Mouse (Mus musculus): ENCODE results near the gene Plgrkt. TPM values are rescaled to one million over a fixed set of nuclear protein-coding genes. Genes with fewer than 3 reads are reported as not detected.

Plgrkt gene
- polyA plus RNA-seq, 1 experiment: not detected

- no peak overlapping the region for H3K27ac ChIP-seq (ENCODE audit: insufficient read depth, low read depth, low read length)
- TF ChIP-seq CTCF (IDR thresholded peaks at IDR 0.05; ENCODE audit: insufficient read depth, low read depth, low read length) (no peak), POLR2A (IDR thresholded peaks at IDR 0.05; ENCODE audit: insufficient read depth, low read depth, low read length) (no peak)
- 95% methylated on average over 4 of the region's 4 CpGs for WGBS
- H3K4me3 ChIP-seq (ENCODE audit: insufficient read depth, low read depth, low read length): no peak overlapping the region
- peaks cover 3% of the 10 kb centered on the region for H3K4me1 ChIP-seq (ENCODE audit: control insufficient read depth, insufficient read depth, low read length)
Measured at GRCm38 (mm10) chr19:29403251-29403650, 36.1 kb upstream of the Plgrkt start.

- Histone ChIP-seq H3K4me1 (ENCODE audit: control insufficient read depth, insufficient read depth, low read length) (peaks cover 3% of the 10 kb centered on the region), H3K27ac (ENCODE audit: insufficient read depth, low read depth, low read length) (no peak overlapping the region), H3K4me3 (ENCODE audit: insufficient read depth, low read depth, low read length) (no peak overlapping the region)
- 94% methylated on average over 4 of the region's 4 CpGs for WGBS
- TF ChIP-seq POLR2A (IDR thresholded peaks at IDR 0.05; ENCODE audit: insufficient read depth, low read depth, low read length) (no peak), CTCF (IDR thresholded peaks at IDR 0.05; ENCODE audit: insufficient read depth, low read depth, low read length) (no peak)
Measured at GRCm38 (mm10) chr19:29402621-29403020, 35.4 kb upstream of the Plgrkt start.

- H3K4me3 ChIP-seq (ENCODE audit: insufficient read depth, low read depth, low read length): no peak overlapping the region
- H3K27ac ChIP-seq (ENCODE audit: insufficient read depth, low read depth, low read length): no peak overlapping the region
- 96% methylated on average over 3 of the region's 3 CpGs for WGBS
- H3K4me1 ChIP-seq (ENCODE audit: control insufficient read depth, insufficient read depth, low read length): peaks cover 3% of the 10 kb centered on the region
- TF ChIP-seq CTCF (IDR thresholded peaks at IDR 0.05; ENCODE audit: insufficient read depth, low read depth, low read length) (no peak), POLR2A (IDR thresholded peaks at IDR 0.05; ENCODE audit: insufficient read depth, low read depth, low read length) (no peak)
Measured at GRCm38 (mm10) chr19:29400466-29400865, 33.3 kb upstream of the Plgrkt start.

GRCm38 (mm10) chr19:29399786-29400185, 32.6 kb upstream of the Plgrkt start:
- H3K4me1 ChIP-seq (ENCODE audit: control insufficient read depth, insufficient read depth, low read length): peaks cover 3% of the 10 kb centered on the region
- H3K4me3 ChIP-seq (ENCODE audit: insufficient read depth, low read depth, low read length): no peak overlapping the region
- no peak for TF ChIP-seq POLR2A (IDR thresholded peaks at IDR 0.05; ENCODE audit: insufficient read depth, low read depth, low read length)
- TF ChIP-seq CTCF (IDR thresholded peaks at IDR 0.05; ENCODE audit: insufficient read depth, low read depth, low read length): no peak
- no peak overlapping the region for H3K27ac ChIP-seq (ENCODE audit: insufficient read depth, low read depth, low read length)
- 95% methylated on average over 4 of the region's 4 CpGs for WGBS

- Histone ChIP-seq H3K27ac (ENCODE audit: insufficient read depth, low read depth, low read length) (no peak overlapping the region), H3K4me3 (ENCODE audit: insufficient read depth, low read depth, low read length) (no peak overlapping the region), H3K4me1 (ENCODE audit: control insufficient read depth, insufficient read depth, low read length) (no peaks in the 10 kb centered on the region)
- TF ChIP-seq POLR2A (IDR thresholded peaks at IDR 0.05; ENCODE audit: insufficient read depth, low read depth, low read length): no peak
- no peak for TF ChIP-seq CTCF (IDR thresholded peaks at IDR 0.05; ENCODE audit: insufficient read depth, low read depth, low read length)
- 85% methylated on average over 1 of the region's 1 CpGs for WGBS
Measured at GRCm38 (mm10) chr19:29396353-29396752, 29.2 kb upstream of the Plgrkt start.

GRCm38 (mm10) chr19:29394721-29395120, 27.5 kb upstream of the Plgrkt start:
- no peaks in the 10 kb centered on the region for H3K4me1 ChIP-seq (ENCODE audit: control insufficient read depth, insufficient read depth, low read length)
- H3K4me3 ChIP-seq (ENCODE audit: insufficient read depth, low read depth, low read length): no peak overlapping the region
- H3K27ac ChIP-seq (ENCODE audit: insufficient read depth, low read depth, low read length): no peak overlapping the region
- WGBS: 94% methylated on average over 2 of the region's 2 CpGs
- TF ChIP-seq CTCF (IDR thresholded peaks at IDR 0.05; ENCODE audit: insufficient read depth, low read depth, low read length) (no peak), POLR2A (IDR thresholded peaks at IDR 0.05; ENCODE audit: insufficient read depth, low read depth, low read length) (no peak)

- TF ChIP-seq CTCF (IDR thresholded peaks at IDR 0.05; ENCODE audit: insufficient read depth, low read depth, low read length): no peak
- no peak for TF ChIP-seq POLR2A (IDR thresholded peaks at IDR 0.05; ENCODE audit: insufficient read depth, low read depth, low read length)
- 90% methylated on average over 9 of the region's 9 CpGs for WGBS
- H3K4me1 ChIP-seq (ENCODE audit: control insufficient read depth, insufficient read depth, low read length): no peaks in the 10 kb centered on the region
- H3K27ac ChIP-seq (ENCODE audit: insufficient read depth, low read depth, low read length): no peak overlapping the region
- no peak overlapping the region for H3K4me3 ChIP-seq (ENCODE audit: insufficient read depth, low read depth, low read length)
Measured at GRCm38 (mm10) chr19:29393333-29393732, 26.1 kb upstream of the Plgrkt start.

- TF ChIP-seq POLR2A (IDR thresholded peaks at IDR 0.05; ENCODE audit: insufficient read depth, low read depth, low read length) (no peak), CTCF (IDR thresholded peaks at IDR 0.05; ENCODE audit: insufficient read depth, low read depth, low read length) (no peak)
- Histone ChIP-seq H3K4me1 (ENCODE audit: control insufficient read depth, insufficient read depth, low read length) (no peaks in the 10 kb centered on the region), H3K4me3 (ENCODE audit: insufficient read depth, low read depth, low read length) (no peak overlapping the region), H3K27ac (ENCODE audit: insufficient read depth, low read depth, low read length) (no peak overlapping the region)
- 82% methylated on average over 4 of the region's 4 CpGs for WGBS
Measured at GRCm38 (mm10) chr19:29391279-29391678, 24.1 kb upstream of the Plgrkt start.

- Histone ChIP-seq H3K4me1 (ENCODE audit: control insufficient read depth, insufficient read depth, low read length) (no peaks in the 10 kb centered on the region), H3K4me3 (ENCODE audit: insufficient read depth, low read depth, low read length) (no peak overlapping the region), H3K27ac (ENCODE audit: insufficient read depth, low read depth, low read length) (no peak overlapping the region)
- TF ChIP-seq POLR2A (IDR thresholded peaks at IDR 0.05; ENCODE audit: insufficient read depth, low read depth, low read length) (no peak), CTCF (IDR thresholded peaks at IDR 0.05; ENCODE audit: insufficient read depth, low read depth, low read length) (no peak)
- WGBS: 94% methylated on average over 5 of the region's 5 CpGs
Measured at GRCm38 (mm10) chr19:29390483-29390882, 23.3 kb upstream of the Plgrkt start.

GRCm38 (mm10) chr19:29388818-29389217, 21.6 kb upstream of the Plgrkt start:
- H3K4me1 ChIP-seq (ENCODE audit: control insufficient read depth, insufficient read depth, low read length): no peaks in the 10 kb centered on the region
- no peak overlapping the region for H3K27ac ChIP-seq (ENCODE audit: insufficient read depth, low read depth, low read length)
- TF ChIP-seq POLR2A (IDR thresholded peaks at IDR 0.05; ENCODE audit: insufficient read depth, low read depth, low read length) (no peak), CTCF (IDR thresholded peaks at IDR 0.05; ENCODE audit: insufficient read depth, low read depth, low read length) (no peak)
- 88% methylated on average over 1 of the region's 1 CpGs for WGBS
- no peak overlapping the region for H3K4me3 ChIP-seq (ENCODE audit: insufficient read depth, low read depth, low read length)
